Mouse (Mus musculus) small intestine, adult 2 months (tissue): ENCODE measurements at regions not wholly inside any gene's neighbourhood (a gene's known extent, or its start where the extent isn't known, plus 50 kb on each side); places are given as distances from the start of the nearest gene placed in this dataset.
"Not testable (repeated sequence)": the region's sequence is repeated elsewhere in the genome, so short reads cannot be mapped to it uniquely, and the experiment has no call there.

Experiments used
- H3K27ac ChIP-seq: fragments of 200-500 bp; 2 replicates; pipeline ENCODE4 v1.5.1; 2012; ENCODE audit warnings: low read depth, low read length, control low read depth, inconsistent platforms; ENCODE audit not compliant: insufficient read depth
- H3K27me3 ChIP-seq: fragments of 200-500 bp; 2 replicates; pipeline ENCODE4 v1.6.1; 2012; ENCODE audit warnings: mild to moderate bottlenecking, moderate library complexity, low read length, inconsistent platforms; ENCODE audit not compliant: control insufficient read depth, insufficient read depth
- H3K36me3 ChIP-seq: fragments of 200-500 bp; 2 replicates; pipeline ENCODE4 v1.6.1; 2012; ENCODE audit warnings: mild to moderate bottlenecking, low read length, control low read depth, inconsistent platforms; ENCODE audit not compliant: control insufficient read depth, insufficient read depth
- H3K4me1 ChIP-seq: fragments of 200-500 bp; 2 replicates; pipeline ENCODE4 v1.6.1; 2012; ENCODE audit warnings: low read length, inconsistent platforms, mixed read lengths; ENCODE audit not compliant: control insufficient read depth, insufficient read depth, insufficient read length
- H3K4me3 ChIP-seq: fragments of 200-500 bp; 2 replicates; pipeline ENCODE4 v1.5.1; 2012; ENCODE audit warnings: low read depth, mild to moderate bottlenecking, control low read depth, inconsistent platforms, low read length, moderate library complexity
- CTCF ChIP-seq: fragments of 200-500 bp; IDR thresholded peaks from 2 replicates; pipeline ENCODE4 v1.5.1; 2012; ENCODE audit warnings: low read depth, mild to moderate bottlenecking, control low read depth, inconsistent platforms, low read length, moderate library complexity, mixed read lengths; ENCODE audit not compliant: insufficient replicate concordance, insufficient read length; ENCODE audit errors: extremely low read depth
- POLR2A ChIP-seq: fragments of 200-500 bp; IDR thresholded peaks from 2 replicates; pipeline ENCODE4 v1.6.1; 2012; ENCODE audit warnings: low read depth, mild to moderate bottlenecking, control low read depth, inconsistent platforms, low read length, moderate library complexity
- WGBS: fragments of 180-500 bp; shearing (Covaris S2); methylation state at CpG from one replicate; pipeline ENCODE4 v1.1.7; 2018; 5-methylcytosine and 5-hydroxymethylcytosine counted together

- Histone ChIP-seq H3K27ac (no peak overlapping the region), H3K27me3 (no peaks in the 10 kb centered on the region), H3K4me3 (no peak overlapping the region), H3K36me3 (no peaks in the 10 kb centered on the region), H3K4me1 (no peaks in the 10 kb centered on the region)
- WGBS = 89% methylated on average over 15 of the region's 15 CpGs
- TF ChIP-seq POLR2A (no peak), CTCF (no peak)
These were observed 1068.7 kb downstream of the Defb40 start for GRCm38 (mm10) chr8:17909316-17909715.

GRCm38 (mm10) chr8:17888598-17888997 is 1089.5 kb downstream of the Defb40 start:
- 60% methylated on average over 5 of the region's 5 CpGs for WGBS
- H3K27me3 ChIP-seq, H3K36me3 ChIP-seq, H3K4me3 ChIP-seq, H3K4me1 ChIP-seq, H3K27ac ChIP-seq: not testable (repeated sequence)

GRCm38 (mm10) chr8:17863388-17863787 is 1114.7 kb downstream of the Defb40 start:
- TF ChIP-seq POLR2A = no peak
- TF ChIP-seq CTCF = no peak
- no peaks in the 10 kb centered on the region for H3K4me1 ChIP-seq
- no peaks in the 10 kb centered on the region for H3K27me3 ChIP-seq
- H3K36me3 ChIP-seq = no peaks in the 10 kb centered on the region
- 78% methylated on average over 2 of the region's 2 CpGs for WGBS
- H3K27ac ChIP-seq = no peak overlapping the region
- no peak overlapping the region for H3K4me3 ChIP-seq
